Mouse (Mus musculus): ENCODE results near the gene P3h2.
A peak's percentile ranks its signal among the peaks of the same experiment; 100 is the strongest.

Gene P3h2

DNA sequence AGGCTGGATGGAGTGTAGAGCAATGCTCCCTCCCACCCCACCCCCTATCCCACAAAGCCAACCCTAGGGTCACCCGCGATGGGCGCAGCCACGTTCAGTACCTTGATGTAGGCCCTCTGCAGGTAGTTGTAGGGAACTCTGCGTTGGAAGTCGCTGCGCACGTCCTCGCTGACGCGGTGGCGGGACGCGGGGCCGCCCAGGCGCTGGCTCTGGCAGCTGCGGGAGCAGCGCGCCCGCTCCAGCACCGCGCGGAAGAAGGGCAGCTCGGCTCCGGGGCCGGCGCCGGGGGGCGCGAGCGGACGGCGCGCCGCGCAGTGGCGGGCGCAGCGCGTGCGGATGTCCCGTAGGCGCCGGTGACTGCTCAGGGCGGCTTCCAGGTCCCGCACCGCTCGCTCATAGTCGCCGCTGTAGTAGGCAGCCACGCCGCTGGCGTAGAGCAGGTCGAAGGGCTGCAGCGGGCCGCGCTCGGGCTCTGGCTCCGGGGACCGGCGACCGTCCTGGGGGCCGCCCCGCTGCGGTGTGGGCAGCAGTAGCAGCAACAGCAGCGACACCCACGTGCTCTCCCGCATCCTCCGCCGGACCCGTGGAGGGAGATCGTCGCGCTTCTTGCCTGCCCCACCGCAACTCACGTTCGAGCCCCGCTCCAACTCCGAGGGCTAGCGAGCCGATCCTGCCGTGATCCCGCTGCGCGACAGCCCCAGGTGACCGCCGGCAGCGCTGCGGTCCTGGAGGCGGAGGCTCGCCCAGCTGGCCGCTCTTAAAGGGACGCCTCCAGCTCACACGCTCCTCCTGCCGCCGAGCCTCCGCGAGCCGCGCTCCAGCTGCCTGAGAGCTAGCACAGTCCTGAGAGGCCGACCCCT, at the start of gene P3h2:
P3h2 (minus strand) TSS at position 670 of the 860 bp plus-strand sequence.
- DNase-seq (ENCODE audit: low spot score in 2 of 2) = peak; percentile 67 to 69

DNA sequence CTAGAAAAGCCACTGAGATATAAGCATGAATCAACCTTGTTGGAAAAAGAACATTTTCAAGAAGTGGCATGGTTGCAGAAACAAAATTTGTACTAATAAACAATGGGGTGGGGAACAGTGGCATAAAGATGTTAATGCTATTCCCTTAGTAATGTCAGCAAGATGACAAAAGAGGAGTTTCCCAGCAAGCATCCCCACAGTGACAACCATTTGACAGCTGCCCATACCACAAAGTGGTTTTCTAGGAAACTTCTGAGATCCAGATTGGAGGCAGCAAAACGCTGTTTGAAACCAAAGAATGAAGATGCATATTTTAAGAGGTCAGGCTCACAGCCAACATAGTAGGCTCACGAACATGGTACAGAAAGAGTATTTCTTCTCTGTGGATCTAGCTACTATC, 46.7 kb upstream of the P3h2 start:
- no peak for DNase-seq (ENCODE audit: low spot score in 2 of 2)

DNA sequence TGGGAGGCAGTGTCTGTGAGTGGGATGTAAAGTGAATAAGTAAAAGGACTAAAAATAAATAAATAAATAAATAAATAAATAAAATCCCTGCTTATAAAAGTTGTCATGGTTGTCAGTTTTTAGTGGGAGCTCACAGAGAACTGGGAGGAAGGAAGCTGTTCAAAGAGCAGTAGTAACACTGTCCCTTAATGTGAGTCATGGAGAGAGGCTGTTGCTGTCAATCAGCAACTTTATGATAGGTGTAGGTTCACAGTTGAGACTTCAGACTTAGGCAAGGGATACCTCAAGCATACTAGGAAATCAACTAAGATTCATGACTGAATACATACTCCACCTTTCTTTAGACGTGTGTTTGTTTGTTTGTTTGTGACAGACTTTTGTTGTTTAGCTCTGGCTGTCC, 45.4 kb upstream of the P3h2 start:
- DNase-seq (ENCODE audit: low spot score in 2 of 2) = no peak

DNA sequence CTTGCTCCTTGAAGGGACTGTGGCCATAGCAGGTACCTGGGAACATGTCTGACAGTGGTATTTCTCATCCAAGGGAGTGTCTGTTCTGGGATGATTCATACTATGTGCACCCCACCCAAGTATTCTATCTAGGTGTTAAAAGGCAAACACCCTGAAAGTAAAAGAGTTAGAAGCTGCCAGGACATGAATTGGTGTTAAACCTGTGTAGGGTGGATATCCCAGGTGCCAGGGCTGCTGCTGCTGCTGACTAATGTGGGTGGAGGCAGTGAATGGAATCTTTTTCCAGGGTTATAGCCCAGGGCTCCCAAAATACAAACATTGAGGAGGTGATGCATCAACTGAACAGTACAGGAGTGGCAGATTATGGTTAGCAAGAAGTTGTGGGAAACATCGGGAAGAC, 41.3 kb upstream of the P3h2 start:
- no peak for DNase-seq (ENCODE audit: low spot score in 2 of 2)

DNA sequence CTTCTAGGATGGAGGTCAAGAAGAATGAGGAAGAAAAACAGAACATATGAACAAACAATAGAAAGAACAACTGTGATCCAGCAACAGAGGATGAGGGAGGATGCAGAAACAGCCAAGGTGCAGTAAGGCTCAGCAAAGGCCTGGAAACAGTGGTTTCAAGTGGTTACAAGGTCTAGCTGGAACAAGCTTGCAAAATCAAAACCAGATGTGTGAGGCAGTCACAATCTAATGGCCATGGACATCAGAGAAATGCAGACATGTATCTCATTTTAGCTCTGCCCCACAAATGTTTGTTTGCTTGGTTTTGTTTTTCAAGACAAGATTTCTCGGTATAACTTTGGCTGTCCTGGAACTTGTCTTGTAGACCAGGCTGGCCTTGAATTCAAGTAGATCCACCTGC, 25.5 kb upstream of the P3h2 start:
- no peak for DNase-seq (ENCODE audit: low spot score in 2 of 2)

DNA sequence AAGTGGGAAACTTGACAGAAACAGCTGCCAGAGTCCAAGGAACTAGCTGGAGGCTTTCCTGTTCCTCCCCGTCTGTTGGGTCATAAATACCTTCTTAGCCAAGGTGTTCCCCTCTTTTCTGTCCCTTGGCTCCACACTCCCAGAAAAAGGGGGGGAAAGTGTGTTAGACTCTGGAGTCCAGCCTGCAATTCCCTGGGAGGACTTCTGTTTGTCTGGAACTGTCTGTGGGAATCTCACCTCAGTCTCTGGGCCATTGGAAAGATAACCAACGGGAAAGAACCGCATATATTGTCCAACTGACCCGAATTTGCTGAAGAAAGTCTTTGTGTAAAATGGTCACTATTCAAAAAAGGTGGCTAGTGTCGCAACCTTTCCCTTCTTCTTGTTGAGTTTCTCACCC, 1.0 kb upstream of the P3h2 start:
- no peak for DNase-seq (ENCODE audit: low spot score in 2 of 2)

DNA sequence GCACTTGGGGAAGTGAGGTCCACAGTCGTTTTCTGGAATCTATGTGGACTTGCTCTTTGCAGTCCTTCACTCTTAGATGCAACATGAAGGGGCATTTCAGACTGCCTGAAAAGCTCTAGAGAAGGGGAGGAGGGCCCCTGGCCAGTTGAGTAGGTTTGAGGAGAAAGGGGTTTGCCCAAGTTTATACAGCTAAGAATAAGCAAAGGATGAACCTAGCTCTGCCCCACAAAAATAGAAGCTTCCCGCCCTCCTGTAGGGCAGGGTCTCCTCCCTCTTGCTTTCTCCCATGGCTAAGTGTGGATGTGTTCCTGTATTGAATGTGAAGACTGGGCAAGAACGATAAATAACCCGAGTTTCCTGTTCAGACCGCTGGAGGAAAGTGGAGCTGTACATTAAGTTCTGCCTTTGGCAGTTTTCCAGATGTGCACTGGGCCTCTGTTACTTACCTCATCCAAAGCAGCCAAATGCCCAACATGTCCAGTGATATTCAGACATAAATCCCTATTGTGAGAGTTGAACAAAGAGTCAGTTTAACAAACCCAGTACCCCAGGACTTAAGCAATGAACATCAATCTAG, 545 bp upstream of the P3h2 start:
- DNase-seq (ENCODE audit: low spot score in 2 of 2) = no peak

DNA sequence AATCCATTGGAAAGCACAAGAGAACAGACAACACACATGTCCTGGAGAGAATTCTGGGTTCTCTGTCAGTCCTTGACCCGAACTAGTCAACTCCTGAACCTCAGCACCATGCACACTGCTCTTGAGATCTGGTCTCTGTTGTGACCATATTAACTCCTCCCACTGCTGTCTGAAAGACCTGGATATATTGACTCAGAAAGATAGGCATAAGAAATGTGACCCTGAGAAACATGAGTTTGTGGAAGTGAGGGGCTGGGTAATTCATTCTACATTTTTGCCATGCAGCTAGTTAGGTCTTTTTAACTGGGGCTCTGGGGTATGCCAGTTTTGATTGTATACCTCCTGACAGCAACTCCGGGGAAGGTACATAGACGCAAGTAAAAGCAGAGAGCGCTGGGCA, 1.3 kb downstream of the P3h2 start:
- DNase-seq (ENCODE audit: low spot score in 2 of 2) = no peak

DNA sequence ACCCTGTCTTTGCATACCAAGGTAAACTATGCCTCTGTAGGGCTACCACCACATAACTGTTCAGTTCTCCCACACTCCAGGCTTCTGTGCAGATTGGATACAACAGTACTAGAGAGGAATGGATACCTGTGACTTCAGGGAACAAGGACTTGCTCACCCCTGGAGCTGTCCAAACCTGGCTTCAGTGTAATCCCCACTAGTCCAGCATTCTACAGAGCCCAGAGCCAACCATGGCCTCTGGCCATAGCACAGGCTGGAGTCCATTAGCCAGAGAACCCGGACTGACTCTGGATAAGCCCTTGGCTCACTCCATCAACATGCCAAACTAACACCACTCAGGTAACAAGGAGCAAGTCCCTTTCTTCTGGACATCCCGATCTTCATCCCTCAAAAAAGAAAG, 2.7 kb downstream of the P3h2 start:
- DNase-seq (ENCODE audit: low spot score in 2 of 2) = no peak

DNA sequence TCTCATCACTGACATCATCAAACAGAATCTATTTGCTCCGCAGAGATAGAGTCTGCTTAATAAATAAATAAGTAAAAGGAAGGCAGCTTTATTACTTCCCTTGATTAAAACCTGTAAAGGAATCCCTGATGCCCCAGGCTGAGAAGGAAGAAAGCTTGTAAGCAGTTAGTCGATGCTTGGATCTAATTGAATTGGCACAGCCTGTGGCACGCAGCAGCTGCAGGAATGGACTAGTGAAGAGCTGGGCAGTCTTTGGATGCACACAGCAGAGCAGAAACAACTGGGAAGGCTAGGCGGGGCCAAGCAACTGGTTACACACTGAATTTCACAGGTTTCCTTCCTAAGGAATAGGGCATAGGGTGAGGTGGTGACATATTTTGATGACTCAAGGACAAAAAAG, 5.4 kb downstream of the P3h2 start:
- DNase-seq (ENCODE audit: low spot score in 2 of 2) = no peak

DNA sequence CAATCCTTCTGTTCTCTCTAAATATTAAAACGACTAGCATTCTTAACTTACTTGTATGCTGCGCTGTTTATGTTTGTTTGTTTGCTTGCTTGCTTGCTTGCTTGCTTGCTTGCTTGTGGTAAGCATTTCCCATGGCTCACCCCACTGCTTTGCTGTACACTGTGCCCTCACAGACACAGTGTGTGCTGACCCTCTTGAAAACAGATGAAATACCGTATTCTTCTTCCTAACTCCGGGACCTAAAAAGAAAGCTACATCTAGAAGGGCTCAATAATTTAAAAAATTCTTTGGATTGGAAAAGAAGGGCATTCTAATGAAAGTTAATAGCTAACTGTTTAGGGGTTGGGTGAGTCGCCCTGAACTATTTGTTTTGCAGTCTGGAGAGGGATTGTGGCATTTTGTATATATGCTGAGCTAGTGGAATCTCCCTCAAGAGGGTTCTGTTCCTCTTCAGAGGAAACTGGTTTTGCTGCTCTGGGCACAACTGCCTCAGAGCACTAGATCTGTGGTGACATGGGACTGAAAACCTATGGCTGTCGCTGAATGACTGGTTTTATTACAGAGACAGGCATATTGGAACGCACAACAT, 9.8 kb downstream of the P3h2 start:
- no peak for DNase-seq (ENCODE audit: low spot score in 2 of 2)

DNA sequence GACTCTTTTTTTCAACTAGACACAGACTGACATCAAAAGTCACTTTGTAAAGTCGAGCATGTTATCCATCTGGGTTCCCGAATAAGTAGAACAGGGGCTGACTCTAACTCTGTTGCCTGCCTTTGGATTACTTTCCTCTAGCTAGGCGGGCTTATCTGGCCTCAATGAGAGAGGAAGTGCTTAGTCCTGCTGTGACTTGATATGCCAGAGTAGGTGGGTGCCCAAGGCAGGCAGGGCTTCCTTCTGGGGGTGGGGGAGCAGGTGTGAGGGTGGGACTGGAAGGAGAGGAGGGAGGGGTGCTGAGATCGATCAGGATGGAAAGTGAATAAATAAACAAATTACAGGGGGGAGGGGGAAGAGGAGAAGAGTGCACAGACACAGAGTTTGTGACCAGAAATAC, 11.7 kb downstream of the P3h2 start:
- no peak for DNase-seq (ENCODE audit: low spot score in 2 of 2)

DNA sequence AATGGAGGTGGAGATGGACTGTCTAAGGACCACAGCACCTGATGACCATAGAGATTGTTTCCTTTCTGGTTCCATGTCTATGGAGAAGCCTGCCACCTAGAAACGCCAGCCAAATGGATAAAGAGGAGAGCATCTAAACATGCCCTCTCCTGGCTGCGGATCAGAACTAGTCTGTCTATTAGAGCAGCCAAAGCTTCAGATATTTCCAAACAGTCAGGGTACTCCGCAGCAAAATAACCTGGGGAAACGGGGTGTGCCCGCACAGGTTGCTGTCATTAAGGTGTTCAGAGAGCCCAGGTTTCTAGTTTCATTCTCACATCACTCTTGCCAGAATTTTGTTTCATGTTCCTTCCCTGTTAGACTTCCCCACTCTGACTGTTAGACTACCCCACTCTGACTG, 16.6 kb downstream of the P3h2 start:
- DNase-seq (ENCODE audit: low spot score in 2 of 2) = no peak

DNA sequence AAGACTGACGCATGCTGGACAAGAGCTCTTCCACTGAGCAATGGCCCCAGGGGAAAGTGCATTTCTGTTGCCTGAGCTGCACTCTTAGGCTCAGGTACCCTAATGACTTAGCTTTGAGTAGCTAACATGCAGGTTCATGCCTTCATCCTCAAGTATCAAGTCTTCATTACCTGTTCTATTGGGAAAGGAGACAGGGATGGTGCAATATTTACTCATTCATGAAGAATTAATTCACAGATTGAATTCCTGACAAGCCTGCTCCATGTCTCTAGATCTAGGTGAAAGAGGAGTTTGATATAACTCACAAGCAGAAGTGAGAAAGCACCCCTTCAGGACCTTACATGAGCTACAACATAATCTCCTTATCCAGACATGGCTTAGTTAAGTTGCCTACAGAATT, 17.3 kb downstream of the P3h2 start:
- DNase-seq (ENCODE audit: low spot score in 2 of 2) = no peak

DNA sequence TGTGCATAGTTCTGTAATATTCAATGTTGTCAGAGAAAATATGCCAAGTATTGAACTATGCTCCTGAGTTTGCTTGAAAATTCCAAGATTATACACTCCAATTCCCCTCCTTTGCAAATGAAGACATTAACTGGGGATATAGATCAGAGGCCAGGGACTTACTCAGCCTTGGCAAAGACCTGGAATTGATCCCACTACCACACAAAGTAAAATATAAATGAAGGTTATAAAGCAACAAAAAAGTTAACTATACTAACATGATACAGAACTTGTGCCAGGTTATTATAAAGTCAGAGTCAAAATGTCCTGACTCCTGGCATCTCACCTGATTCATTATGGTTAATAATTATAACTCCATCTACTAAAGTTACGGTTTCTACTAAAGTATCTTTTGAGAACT, 18.6 kb downstream of the P3h2 start:
- no peak for DNase-seq (ENCODE audit: low spot score in 2 of 2)

DNA sequence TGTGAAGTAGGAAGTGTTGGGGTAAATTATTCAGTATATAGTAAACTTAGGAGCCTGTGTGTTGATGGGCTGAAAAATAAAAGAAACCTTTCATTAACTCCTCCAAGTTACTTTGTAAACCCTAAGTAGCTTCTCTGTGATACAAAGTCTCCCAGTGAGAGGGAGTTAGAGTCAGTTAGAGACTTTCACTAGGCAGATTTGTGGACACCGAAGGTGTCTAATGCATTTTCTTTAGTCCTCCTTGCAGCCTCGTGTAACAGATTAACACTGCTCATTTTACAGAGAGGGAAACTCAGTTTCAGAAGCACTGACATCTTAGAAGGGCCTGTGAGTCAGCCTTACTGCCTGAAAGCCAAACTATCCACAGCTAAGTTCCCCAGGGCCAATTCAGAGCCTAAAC, 20.4 kb downstream of the P3h2 start:
- DNase-seq (ENCODE audit: low spot score in 2 of 2) = no peak

DNA sequence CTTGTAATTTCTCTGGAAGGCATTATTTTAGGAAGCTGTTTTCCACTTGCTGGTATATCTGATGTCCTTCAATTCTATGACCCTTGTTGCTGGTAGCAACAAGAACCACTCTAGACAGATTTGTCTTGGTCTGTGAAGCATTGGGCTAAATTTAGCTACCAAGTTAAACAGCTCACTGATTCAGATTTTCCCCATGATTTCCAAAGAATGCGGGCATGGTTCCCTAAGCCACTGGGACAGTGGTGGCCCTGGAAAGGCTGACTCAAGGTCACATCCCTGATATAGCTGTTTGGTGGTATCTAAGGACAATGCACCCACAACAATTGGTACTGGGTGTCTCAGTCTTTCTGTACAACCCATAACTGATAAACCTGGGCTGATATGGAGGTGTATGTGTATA, 22.8 kb downstream of the P3h2 start:
- DNase-seq (ENCODE audit: low spot score in 2 of 2) = no peak

DNA sequence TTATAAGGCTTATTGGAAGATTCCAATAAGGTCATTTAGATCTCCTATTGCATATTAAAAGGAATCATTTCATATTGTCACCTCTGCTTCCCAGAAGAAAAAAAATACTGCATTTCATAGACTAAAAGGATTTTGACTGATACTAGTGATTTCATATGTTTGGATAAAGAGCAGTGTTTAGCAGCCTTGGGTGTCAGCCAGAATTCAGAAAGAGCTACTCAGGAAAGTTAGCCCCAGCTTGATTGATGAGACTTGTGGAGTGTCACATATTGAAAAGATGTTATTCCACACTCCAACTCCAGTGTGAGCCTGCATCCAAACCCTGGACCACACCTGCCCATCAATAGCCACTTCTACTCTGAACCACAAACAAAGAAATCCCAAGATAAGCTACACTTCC, 23.2 kb downstream of the P3h2 start:
- DNase-seq (ENCODE audit: low spot score in 2 of 2) = no peak

DNA sequence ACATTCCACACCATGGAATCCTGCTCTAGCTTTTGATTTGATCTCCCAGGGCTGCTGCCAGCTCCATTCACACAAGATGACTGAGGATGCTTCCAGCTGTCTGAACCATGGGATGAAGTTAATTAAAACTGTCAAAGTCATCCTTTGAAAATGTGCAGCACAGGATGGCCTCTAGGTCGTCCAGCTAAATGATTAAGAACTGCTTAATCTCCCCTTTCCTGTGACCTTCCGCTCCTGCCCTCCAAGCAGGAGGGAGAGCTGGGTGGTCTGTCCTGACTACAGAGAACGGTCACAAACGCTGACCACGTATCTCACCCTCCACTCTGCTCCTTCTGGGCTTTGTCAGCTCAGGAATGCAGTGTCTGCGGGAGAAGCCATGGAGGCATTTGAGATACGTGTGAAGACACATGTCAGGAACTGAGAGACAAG, 26.6 kb downstream of the P3h2 start:
- DNase-seq (ENCODE audit: low spot score in 2 of 2) = no peak

DNA sequence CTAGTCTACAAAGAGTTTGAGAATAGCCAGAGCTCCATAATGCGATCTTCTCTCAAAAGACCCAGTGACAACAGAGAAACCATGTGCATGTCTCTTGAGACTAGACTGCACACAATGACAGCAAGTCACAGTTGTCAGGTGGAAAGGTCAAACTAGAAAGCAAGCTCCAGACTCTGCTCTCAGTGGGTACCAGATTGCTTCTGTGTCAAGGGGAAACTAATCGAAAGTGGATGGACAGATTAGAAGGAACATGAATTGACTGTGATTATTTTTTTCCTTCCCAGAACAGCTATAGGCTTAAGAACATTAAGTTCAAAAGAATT, 27.5 kb downstream of the P3h2 start:
- no peak for DNase-seq (ENCODE audit: low spot score in 2 of 2)

DNA sequence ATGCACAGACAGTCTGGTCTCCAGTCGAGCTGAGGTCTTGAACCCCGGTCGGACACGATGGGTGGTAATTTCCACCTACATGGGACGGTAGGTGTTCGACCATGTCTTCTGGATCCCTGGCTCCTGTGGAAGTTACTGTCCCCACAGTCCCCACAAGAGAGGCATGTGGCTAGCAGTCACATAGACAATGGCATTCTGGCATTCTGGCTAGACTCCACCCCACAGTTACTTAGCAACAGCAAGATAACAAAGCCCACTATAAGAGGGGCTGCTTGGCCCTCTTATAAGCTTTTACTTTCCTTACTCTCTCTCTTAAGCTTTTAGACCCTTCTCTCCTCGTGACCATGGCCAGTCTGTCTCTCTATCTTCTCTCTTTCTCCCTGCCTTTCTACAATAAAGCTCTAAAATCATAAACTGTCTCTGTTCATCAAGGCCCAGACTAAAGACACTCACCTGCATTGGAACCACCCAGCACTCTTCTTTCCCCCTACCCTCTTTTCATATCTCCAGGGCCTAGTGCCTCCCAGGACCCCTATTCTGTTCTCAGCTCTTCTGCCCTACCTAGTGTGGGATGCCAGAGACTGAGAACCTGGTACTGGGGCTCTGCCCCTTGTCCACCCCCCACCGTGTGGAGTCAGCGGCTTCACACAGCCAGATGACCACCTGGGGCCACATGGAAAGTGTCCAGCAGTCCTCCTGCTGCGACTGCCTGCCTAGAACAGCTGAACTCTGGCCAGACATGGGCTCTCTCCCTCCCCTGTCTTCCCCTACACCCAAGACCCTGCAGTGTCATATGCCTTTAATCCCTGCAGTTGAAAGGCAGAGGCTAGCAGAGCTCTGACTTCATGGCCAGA, 28.1 kb downstream of the P3h2 start:
- no peak for DNase-seq (ENCODE audit: low spot score in 2 of 2)

DNA sequence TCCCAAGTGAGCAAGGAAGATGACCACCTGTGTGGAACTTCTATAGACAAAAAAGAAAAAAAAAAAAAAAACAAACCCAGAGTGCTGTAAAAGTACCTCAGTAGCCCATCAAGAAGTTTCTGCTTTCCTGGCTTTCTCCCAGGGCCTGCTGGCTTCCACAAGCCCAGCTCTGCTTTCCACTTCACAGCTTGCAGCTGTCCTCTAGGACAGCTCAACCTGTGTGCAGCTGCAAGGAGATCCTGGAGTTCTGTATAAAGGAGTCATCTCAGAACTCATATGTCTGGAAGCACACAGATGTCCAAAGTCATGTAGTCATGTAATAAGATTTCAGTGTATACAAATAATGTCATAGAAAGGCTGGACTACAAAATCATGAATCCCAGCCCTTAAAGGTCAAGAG, 30.5 kb downstream of the P3h2 start:
- no peak for DNase-seq (ENCODE audit: low spot score in 2 of 2)

DNA sequence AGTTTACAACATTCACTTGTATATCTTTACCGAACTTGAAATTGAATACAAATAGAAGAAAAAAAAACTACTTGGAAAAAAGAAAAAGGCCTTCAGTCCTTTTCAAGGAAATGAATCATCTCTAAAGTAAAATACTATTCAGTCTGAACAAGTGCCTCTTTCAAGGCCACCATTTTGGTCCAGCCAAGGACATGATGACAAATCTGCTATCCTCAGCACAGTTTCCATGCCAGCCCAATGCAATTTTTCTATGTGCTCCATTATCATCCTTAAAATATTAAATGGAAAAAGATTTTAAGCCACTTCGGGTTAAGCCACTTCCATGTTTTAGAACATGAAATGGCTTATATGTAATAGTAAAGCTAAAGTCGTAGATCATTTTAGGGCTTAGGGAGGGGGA, 35.2 kb downstream of the P3h2 start:
- no peak for DNase-seq (ENCODE audit: low spot score in 2 of 2)

Measured in frontal cortex, postnatal 36 days (tissue).